Mouse (Mus musculus) adrenal gland, postnatal 14 days (tissue): ENCODE measurements around the gene Erich6b. TPM values are rescaled to one million over a fixed set of nuclear protein-coding genes. Genes with fewer than 3 reads are reported as not detected.

Experiments used
- DNase-seq: peaks from one replicate; pipeline ENCODE4 v3.0.0; 2021; ENCODE audit warnings: mixed read lengths
- total RNA-seq: library from RNA; stranded (reverse); gene quantifications from 2 replicates; pipeline ENCODE4 v1.2.3, GENCODE M21; 2021

The Erich6b gene
- total RNA-seq, 1 experiment from 2014 or later, result not detected

GRCm38 (mm10) chr14:75707771-75708170 lies 65.7 kb downstream of the Erich6b start:
- DNase-seq, result no peak

DNA sequence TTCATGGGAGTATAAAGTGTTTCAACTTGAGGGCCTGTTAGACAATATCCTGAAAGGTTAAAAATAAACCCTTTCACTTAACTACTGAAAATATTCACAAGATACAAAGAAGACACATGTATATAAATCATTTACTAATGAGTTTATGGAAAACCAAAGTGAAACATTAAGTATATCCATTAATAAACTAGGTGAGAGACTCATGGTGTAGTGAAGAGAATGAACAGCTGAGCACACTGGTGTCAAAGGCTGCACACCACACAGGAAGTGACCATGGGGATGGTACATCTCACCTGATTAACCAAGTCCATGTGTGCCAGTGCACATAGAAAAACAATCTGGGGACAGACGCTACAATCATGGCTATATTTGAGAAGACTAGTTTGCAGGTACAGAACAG lies 66.9 kb downstream of the Erich6b start:
- no peak for DNase-seq

DNA sequence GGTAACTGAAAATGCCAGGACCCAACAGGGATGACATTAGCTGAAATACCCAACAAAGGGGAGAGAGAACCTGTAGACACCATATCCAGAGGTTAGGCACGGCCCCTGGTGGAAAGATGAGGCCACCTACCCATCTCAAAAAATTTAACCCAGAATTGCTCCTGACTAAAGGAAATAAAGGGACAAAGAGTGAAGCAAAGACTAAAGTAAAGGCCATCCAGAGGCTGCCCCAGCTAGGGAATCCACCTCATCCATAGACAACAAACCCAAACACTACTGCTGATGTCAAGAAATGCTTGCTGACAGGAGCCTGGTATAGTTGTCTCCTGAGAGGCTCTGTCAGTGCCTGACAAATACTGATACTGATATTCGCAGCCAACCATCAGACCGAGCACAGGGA lies 69.7 kb downstream of the Erich6b start:
- DNase-seq, result no peak

DNA sequence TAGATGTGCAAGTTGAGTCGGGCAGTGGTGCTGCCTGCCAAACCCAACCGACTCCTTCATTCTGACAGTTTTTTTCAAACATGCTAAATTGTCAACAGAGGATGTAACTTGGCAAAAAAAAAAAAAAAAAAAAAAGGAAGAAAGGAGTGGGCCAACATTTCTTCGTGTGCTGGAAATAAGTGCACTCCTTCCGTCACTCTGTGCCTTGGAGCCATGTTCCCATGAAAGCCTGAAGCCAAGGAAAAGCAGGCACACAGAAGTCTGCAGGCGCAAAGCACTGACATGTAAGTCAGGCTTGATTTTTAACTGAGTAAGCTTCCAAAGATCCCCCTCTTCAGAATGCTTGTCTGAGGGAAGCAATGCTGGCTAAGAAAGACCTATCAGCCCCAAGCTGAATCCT lies 70.6 kb downstream of the Erich6b start:
- no peak for DNase-seq

DNA sequence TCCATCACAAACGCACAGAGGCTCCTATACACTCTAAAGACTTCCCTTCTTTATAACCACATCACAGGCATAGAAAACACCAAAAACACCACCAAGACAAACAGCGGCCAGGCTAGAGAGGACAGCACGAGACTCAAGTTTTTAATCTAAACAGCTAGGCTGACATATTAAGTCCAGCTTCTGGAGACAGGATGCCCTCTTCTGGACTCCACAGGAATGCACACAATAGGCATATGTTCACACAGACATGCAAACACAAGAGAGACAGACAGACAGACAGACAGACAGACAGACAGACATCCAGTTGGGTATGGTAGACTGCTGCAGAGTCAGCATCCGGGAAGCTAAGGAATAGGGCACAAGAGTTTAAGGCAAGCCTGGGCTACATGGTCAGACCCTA lies 71.6 kb downstream of the Erich6b start:
- no peak for DNase-seq

DNA sequence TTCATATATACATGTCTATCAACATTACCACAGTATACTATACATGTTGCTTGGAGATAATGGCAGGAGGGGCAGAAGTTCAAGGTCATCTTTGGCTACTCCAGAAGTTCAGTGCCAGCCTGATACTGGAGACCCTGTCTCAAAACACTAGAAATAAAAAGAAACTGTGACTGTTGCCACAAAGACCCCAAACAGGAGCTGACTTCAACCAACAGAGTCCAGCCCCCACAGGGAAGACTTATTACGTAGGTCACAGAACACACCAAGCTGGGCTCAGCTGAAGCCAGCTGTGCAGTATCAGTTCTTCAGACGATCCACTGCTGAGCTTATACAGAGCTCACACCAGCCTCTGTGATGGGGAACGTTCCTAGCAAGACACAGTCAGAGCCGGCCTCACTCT lies 74.4 kb downstream of the Erich6b start:
- DNase-seq, result no peak

Other genes with a start within 250 kb of the Erich6b start
- 0.53 and 0.63 TPM in 2 replicates for gene Siah3, start 186.3 kb upstream of the Erich6b start, total RNA-seq
- gene Spert, start 49.1 kb upstream of the Erich6b start, total RNA-seq, result not detected in 2 replicates
- gene Cog3, start 112.3 kb downstream of the Erich6b start, total RNA-seq, result 22.2 and 24.9 TPM in 2 replicates
- gene Slc25a30, start 144.8 kb downstream of the Erich6b start, total RNA-seq, result 71.2 and 102 TPM in 2 replicates
- 2,745 and 3,054 TPM in 2 replicates for gene Tpt1, start 202.8 kb downstream of the Erich6b start, total RNA-seq